In genomic region chr4:85619261-85619660, GRCm38 (mm10) we compare ENCODE assay signal across 21 mouse cellular contexts.
DNase-seq lines count a peak whose midpoint lies in the region; ATAC-seq lines count a peak whose summit lies in the region.
"Had no signal": no experiment of that assay in that cellular context is flagged by ENCODE, and none has a peak within 500 bp of the region (broad histone marks: within the 10 kb centered on the region; RNA-seq: fewer than 3 reads in every experiment).

No protein-coding gene starts in this region.

- H3K36me3 ChIP-seq in hindbrain, embryonic 12.5 days, result no peaks in the 10 kb centered on the region
- H3K36me3 ChIP-seq: embryonic facial prominence, embryonic 12.5 days; limb, embryonic 12.5 days; liver, embryonic 12.5 days; lung, embryonic 15.5 days; midbrain, embryonic 15.5 days had no signal

- 79% methylated on average over 3 of the region's 3 CpGs for WGBS in hindbrain, embryonic 12.5 days

- H3K27ac ChIP-seq in hindbrain, embryonic 12.5 days, result no peak overlapping the region
- H3K27ac ChIP-seq: embryonic facial prominence, embryonic 12.5 days; hindbrain, embryonic 14.5 days; limb, embryonic 12.5 days; liver, embryonic 12.5 days; lung, embryonic 15.5 days; midbrain, embryonic 15.5 days had no signal

- H3K4me2 ChIP-seq in hindbrain, embryonic 12.5 days (replicated peaks), result no peak overlapping the region
- H3K4me2 ChIP-seq: embryonic facial prominence, embryonic 12.5 days; hindbrain, embryonic 14.5 days; limb, embryonic 12.5 days; liver, embryonic 12.5 days; lung, embryonic 15.5 days; midbrain, embryonic 15.5 days had no signal

- H3K9me3 ChIP-seq in hindbrain, embryonic 12.5 days (replicated peaks), result no peaks in the 10 kb centered on the region
- H3K9me3 ChIP-seq: embryonic facial prominence, embryonic 12.5 days; limb, embryonic 12.5 days; liver, embryonic 12.5 days; lung, embryonic 15.5 days; midbrain, embryonic 15.5 days had no signal

- no peaks in the 10 kb centered on the region for H3K4me1 ChIP-seq in hindbrain, embryonic 12.5 days
- H3K4me1 ChIP-seq: embryonic facial prominence, embryonic 12.5 days; limb, embryonic 12.5 days; liver, embryonic 12.5 days; lung, embryonic 15.5 days; megakaryocyte, embryonic 14.5 days; midbrain, embryonic 15.5 days had no signal

- H3K9ac ChIP-seq in hindbrain, embryonic 12.5 days, result no peak overlapping the region
- H3K9ac ChIP-seq: embryonic facial prominence, embryonic 12.5 days; hindbrain, embryonic 14.5 days; limb, embryonic 12.5 days; liver, embryonic 12.5 days; lung, embryonic 15.5 days; midbrain, embryonic 15.5 days had no signal

- no peak for ATAC-seq in hindbrain, embryonic 12.5 days (ENCODE audit: low FRiP score)
- ATAC-seq: forebrain, embryonic 14.5 days; liver, embryonic 12.5 days; midbrain, embryonic 15.5 days; Patski had no signal

- H3K4me3 ChIP-seq in hindbrain, embryonic 12.5 days, result no peak overlapping the region
- H3K4me3 ChIP-seq: embryonic facial prominence, embryonic 12.5 days; erythroblast, embryonic 14.5 days; limb, embryonic 12.5 days; liver, embryonic 12.5 days; lung, embryonic 15.5 days; megakaryocyte, embryonic 14.5 days; midbrain, embryonic 15.5 days; myocyte had no signal

- DNase-seq in gastrocnemius, adult 18-20 months (ENCODE audit: low spot score), result peak; percentile 33
- DNase-seq in gastrocnemius, adult 8-10 months (ENCODE audit: low spot score in 2 of 2), result no peak
- DNase-seq in urinary bladder, postnatal 14 days (ENCODE audit: low spot score), result peak; percentile 24
- no peak for DNase-seq in urinary bladder, adult 2 months (ENCODE audit: low spot score)
- DNase-seq in heart, postnatal 4 days, result peak; percentile 8
- DNase-seq in urinary bladder, postnatal 36 days (ENCODE audit: low spot score in 2 of 2), result peak; percentile 15 to 22
- DNase-seq in embryo, embryonic 9.5 days (ENCODE audit: extremely low spot score), result no peak
- DNase-seq: adrenal gland, adult 8-10 months; cerebellum, adult 9-10 months had no signal

- H3K27me3 ChIP-seq in hindbrain, embryonic 12.5 days, result no peaks in the 10 kb centered on the region
- H3K27me3 ChIP-seq: embryonic facial prominence, embryonic 12.5 days; limb, embryonic 12.5 days; liver, embryonic 12.5 days; lung, embryonic 15.5 days; megakaryocyte, embryonic 14.5 days; midbrain, embryonic 15.5 days; Patski had no signal

Comparison
In these comparisons a context has a peak if more than half of its experiments do, and no peak if none do; other contexts are left out.
1. DNase-seq: peak in gastrocnemius, adult 18-20 months (single experiment), urinary bladder, postnatal 14 days (single experiment), heart, postnatal 4 days (single experiment) and urinary bladder, postnatal 36 days (2 of 2); none in gastrocnemius, adult 8-10 months (0 of 2), urinary bladder, adult 2 months (single experiment) and embryo, embryonic 9.5 days (single experiment).